Mouse (Mus musculus) neural tube, embryonic 15.5 days (tissue): Measurements from ENCODE around the gene Amdhd2. TPM values are rescaled to one million over a fixed set of nuclear protein-coding genes. Genes with fewer than 3 reads are reported as not detected.

Experiments
- ATAC-seq: fragments of 200-750 bp; cut with Nextera tagmentation; 2 replicates; pipeline ENCODE4 v1.8.0; 2017; ENCODE audit warnings: mild to moderate bottlenecking, moderate TSS enrichment, moderate library complexity; ENCODE audit not compliant: low FRiP score
- H3K27ac ChIP-seq: fragments of 300-500 bp; sonication (generic); replicated peaks from 2 replicates; pipeline ENCODE4 v1.5.1; 2015; ENCODE audit warnings: mild to moderate bottlenecking, inconsistent platforms
- H3K27me3 ChIP-seq: fragments of 300-500 bp; sonication (generic); replicated peaks from 2 replicates; pipeline ENCODE4 v1.6.1; 2015; ENCODE audit warnings: inconsistent platforms
- H3K36me3 ChIP-seq: fragments of 300-500 bp; sonication (generic); 2 replicates; pipeline ENCODE4 v1.6.1; 2015; ENCODE audit warnings: inconsistent platforms
- H3K4me1 ChIP-seq: fragments of 300-500 bp; sonication (generic); 2 replicates; pipeline ENCODE4 v1.6.1; 2015; ENCODE audit warnings: inconsistent platforms
- H3K4me2 ChIP-seq: fragments of 300-500 bp; sonication (generic); 2 replicates; pipeline ENCODE4 v1.6.1; 2015; ENCODE audit warnings: inconsistent platforms, mild to moderate bottlenecking, moderate library complexity
- H3K4me3 ChIP-seq: fragments of 300-500 bp; sonication (generic); replicated peaks from 2 replicates; pipeline ENCODE4 v1.5.1; 2015; ENCODE audit warnings: mild to moderate bottlenecking, inconsistent platforms
- H3K9ac ChIP-seq: fragments of 300-500 bp; sonication (generic); replicated peaks from 2 replicates; pipeline ENCODE4 v1.6.1; 2015; ENCODE audit warnings: mild to moderate bottlenecking, inconsistent platforms
- H3K9me3 ChIP-seq: fragments of 300-500 bp; sonication (generic); replicated peaks from 2 replicates; pipeline ENCODE4 v1.6.1; 2016; ENCODE audit warnings: inconsistent platforms
- WGBS: fragments of 180-500 bp; shearing (Covaris S2); methylation state at CpG from one replicate; pipeline ENCODE4 v1.1.7; 2015; ENCODE audit warnings: mixed read lengths; 5-methylcytosine and 5-hydroxymethylcytosine counted together
- polyA plus RNA-seq: library from polyadenylated mRNA; unstranded; fragments of >200 nt; fragmentation: Nextera tagmentation; extraction: Ambion mirVana; gene quantifications from 2 replicates; pipeline ENCODE4 v1.2.1, GENCODE M21; 2015

Amdhd2 gene
- polyA plus RNA-seq, 1 experiment from 2014 or later: 35.7 TPM

DNA sequence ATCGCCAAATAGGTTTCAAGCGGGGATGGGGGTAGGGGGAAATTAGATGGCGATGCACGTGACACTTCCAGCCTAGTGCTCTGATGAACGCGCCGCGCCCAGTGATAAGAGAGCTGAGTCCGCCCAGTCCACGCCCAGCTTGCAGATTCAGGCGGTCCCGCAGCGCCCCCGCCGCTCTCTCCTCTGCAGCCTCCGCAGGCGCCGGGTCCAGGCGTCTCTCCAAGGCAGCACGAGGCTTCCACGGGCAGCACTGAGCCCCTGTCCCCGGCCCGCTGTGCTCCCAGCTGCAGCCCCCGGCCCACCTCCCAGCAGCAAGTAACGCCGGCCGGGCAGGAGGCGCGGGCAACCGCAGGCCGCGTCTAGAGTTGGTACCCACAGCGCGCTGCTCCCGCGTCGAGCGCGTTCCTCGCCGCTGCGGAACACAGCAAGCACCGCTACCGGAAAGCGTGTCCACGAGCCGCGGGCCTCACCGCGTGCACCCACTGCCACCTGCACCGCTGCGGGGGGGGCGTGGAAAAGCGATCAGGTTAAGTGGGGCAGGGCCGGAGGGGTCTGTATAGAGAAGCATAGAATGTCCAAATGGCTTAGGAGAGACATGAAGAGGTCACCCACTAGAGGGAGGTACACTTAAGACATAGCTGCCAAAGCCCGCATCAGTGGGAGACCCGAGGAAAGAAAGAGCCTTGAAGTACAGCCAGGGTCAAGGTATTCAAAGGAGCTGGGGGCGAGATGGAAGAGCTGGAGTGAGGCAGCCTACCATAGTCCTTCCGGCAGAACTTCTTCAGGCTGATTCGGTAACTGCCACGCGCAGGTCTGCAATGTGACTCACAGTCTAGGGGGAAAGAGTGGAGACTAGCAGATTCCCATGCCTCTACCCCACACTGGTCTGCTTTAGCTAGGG is 43.1 kb upstream of the Amdhd2 start:
- Histone ChIP-seq H3K9ac (peak overlapping the region; percentile 80), H3K27me3 (peaks cover 7% of the 10 kb centered on the region; the same call in 1 of the 2 replicates), H3K4me1 (peaks cover 95% of the 10 kb centered on the region), H3K27ac (peak overlapping the region; percentile 85), H3K4me2 (peak overlapping the region; percentile 95), H3K36me3 (no peaks in the 10 kb centered on the region), H3K4me3 (peak overlapping the region; percentile 81), H3K9me3 (no peaks in the 10 kb centered on the region)
- WGBS: 4% methylated on average over 62 of the region's 62 CpGs
- ATAC-seq: peak; percentile 29

DNA sequence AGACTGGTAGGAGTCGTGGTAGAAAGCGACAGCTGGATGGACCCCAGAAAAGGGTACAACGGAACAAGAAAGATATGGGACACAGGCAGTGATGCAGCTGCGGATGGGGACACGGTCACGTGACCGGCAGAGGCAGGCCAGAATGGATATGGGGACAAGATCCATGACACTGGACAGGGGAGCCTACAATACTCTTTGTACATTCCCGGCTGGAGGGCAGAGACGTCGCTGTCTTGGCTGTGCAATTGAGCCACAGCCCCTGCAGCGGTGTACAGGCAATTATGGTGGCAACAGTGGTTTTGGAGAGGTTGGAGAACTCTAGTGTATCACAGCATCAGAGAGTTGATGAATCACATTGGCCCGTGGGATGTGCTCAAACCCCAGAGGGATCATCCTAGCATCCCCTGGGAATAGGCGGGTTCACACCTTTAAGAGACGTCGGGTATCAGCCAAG is 42.4 kb upstream of the Amdhd2 start:
- Histone ChIP-seq H3K27me3 (peaks cover 7% of the 10 kb centered on the region; the same call in 1 of the 2 replicates), H3K4me2 (peak overlapping the region; percentile 95), H3K9ac (peak overlapping the region; percentile 80), H3K9me3 (no peaks in the 10 kb centered on the region), H3K36me3 (no peaks in the 10 kb centered on the region), H3K4me3 (peak overlapping the region; percentile 81), H3K27ac (peak overlapping the region; percentile 85), H3K4me1 (peaks cover 94% of the 10 kb centered on the region)
- peak; percentile 11; the same call in 1 of the 2 replicates for ATAC-seq
- WGBS: 4% methylated on average over 15 of the region's 15 CpGs

- Histone ChIP-seq H3K4me2 (peak within 1 kb of the TSS; percentile 95), H3K9me3 (no peaks in the 10 kb centered on the region), H3K27me3 (peaks cover 2% of the 10 kb centered on the region; the same call in 1 of the 2 replicates), H3K27ac (peak within 1 kb of the TSS; percentile 85), H3K36me3 (no peaks in the 10 kb centered on the region), H3K4me1 (peaks cover 93% of the 10 kb centered on the region), H3K4me3 (peak within 1 kb of the TSS; percentile 81), H3K9ac (peak within 1 kb of the TSS; percentile 80)
- ATAC-seq: peak; percentile 82
- under 1% methylated on average over 55 of the region's 65 CpGs for WGBS
Measured at GRCm38 (mm10) chr17:24205284-24205888, 41.8 kb upstream of the Amdhd2 start, which contains the start of gene Tbc1d24. Gene Tbc1d24, minus strand, starts transcription at chr17:24205562.

DNA sequence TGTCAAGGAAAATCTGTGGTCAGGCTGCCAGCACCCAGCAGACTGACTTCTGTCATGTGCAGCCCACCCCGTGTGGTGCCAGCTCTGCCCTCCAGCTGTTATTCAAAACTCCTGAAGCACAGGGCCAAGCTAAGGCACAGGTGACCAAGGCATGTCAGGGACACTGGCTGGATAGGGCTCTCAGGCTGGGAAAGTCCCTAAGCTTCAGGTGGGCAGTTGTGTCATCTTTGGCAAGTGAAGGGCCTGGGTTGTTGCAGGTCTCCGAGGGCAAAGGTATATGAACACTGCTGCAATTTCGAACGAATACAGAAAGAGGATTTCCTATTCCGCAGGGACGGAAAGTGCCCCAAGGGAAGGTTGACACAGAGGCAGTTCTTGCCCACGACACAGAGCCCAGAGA is 41.3 kb upstream of the Amdhd2 start:
- Histone ChIP-seq H3K4me1 (peaks cover 92% of the 10 kb centered on the region), H3K4me3 (peak overlapping the region; percentile 81), H3K9ac (peak overlapping the region; percentile 80), H3K27me3 (no peaks in the 10 kb centered on the region), H3K27ac (peak overlapping the region; percentile 85), H3K9me3 (no peaks in the 10 kb centered on the region), H3K36me3 (no peaks in the 10 kb centered on the region), H3K4me2 (peak overlapping the region; percentile 95)
- 14% methylated on average over 7 of the region's 7 CpGs for WGBS
- no peak; the same call in 1 of the 2 replicates for ATAC-seq

DNA sequence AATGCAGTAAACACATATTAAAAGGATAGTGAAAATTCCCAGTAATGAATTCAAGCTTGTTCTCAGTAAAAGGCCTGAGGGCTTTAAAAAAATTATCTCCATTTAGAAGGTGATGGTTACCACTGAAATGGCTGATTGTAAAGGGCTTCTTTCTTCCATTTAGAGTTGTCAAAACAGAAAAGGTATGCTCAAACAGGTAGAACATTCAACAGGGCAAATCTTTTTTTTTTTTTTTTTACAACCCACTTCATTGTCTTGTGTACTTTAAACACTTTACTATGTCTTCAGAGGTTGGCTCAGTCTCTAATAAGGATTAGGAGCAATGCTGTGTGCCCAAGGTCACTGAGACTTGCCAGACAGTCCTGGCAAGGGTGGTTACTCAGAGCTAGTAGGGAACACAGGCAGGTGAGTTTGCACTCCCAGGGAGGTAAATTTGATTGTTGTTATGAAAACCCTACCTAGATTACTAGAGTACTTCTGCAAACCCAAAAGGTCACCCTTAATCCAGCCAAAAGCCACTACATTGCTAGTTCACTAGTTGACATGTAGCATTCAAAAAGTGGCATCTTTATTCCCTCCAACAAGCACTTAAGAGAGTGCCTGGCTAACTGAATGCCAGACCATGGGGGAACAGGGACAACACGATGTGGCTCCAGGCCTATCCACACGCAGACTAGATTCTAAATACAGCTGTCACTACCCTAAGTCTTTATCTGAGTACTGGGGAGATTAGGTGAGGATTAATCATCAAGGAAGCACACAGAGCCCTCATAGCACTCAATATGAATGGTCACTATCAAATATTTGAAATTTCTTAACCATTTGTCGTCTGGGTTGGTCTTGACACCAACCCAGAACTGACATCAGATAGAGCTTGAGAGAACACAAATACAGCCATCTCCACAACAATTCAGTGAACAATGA is 40.3 kb upstream of the Amdhd2 start:
- Histone ChIP-seq H3K4me3 (peak overlapping the region; percentile 81), H3K9me3 (no peaks in the 10 kb centered on the region), H3K4me1 (peaks cover 86% of the 10 kb centered on the region), H3K9ac (peak overlapping the region; percentile 80; the same call in 1 of the 2 replicates), H3K27me3 (no peaks in the 10 kb centered on the region), H3K36me3 (no peaks in the 10 kb centered on the region), H3K4me2 (peak overlapping the region; percentile 95), H3K27ac (no peak overlapping the region)
- WGBS: 79% methylated on average over 3 of the region's 3 CpGs
- no peak for ATAC-seq

- H3K4me1 ChIP-seq: peaks cover 78% of the 10 kb centered on the region
- WGBS: 45% methylated on average over 4 of the region's 4 CpGs
- peak overlapping the region; percentile 8; the same call in 1 of the 2 replicates for H3K9ac ChIP-seq
Measured at GRCm38 (mm10) chr17:24203068-24203467, 39.5 kb upstream of the Amdhd2 start.

GRCm38 (mm10) chr17:24201092-24201491 is 37.5 kb upstream of the Amdhd2 start:
- no peaks in the 10 kb centered on the region for H3K9me3 ChIP-seq
- no peak overlapping the region for H3K27ac ChIP-seq
- H3K4me2 ChIP-seq: no peak overlapping the region
- H3K4me3 ChIP-seq: no peak overlapping the region
- WGBS: 88% methylated on average over 4 of the region's 4 CpGs
- peaks cover 58% of the 10 kb centered on the region for H3K4me1 ChIP-seq
- H3K9ac ChIP-seq: no peak overlapping the region
- H3K27me3 ChIP-seq: no peaks in the 10 kb centered on the region
- no peak for ATAC-seq
- H3K36me3 ChIP-seq: no peaks in the 10 kb centered on the region

More at GRCm38 (mm10) chr17:24203068-24203467, 39.5 kb upstream of the Amdhd2 start:
- peak overlapping the region; percentile 95 for H3K4me2 ChIP-seq
- no peak overlapping the region for H3K27ac ChIP-seq
- H3K4me3 ChIP-seq: no peak overlapping the region
- no peaks in the 10 kb centered on the region for H3K36me3 ChIP-seq
- no peaks in the 10 kb centered on the region for H3K9me3 ChIP-seq
- ATAC-seq: no peak
- no peaks in the 10 kb centered on the region for H3K27me3 ChIP-seq

GRCm38 (mm10) chr17:24199741-24200140 is 36.2 kb upstream of the Amdhd2 start:
- no peaks in the 10 kb centered on the region for H3K27me3 ChIP-seq
- no peak for ATAC-seq
- no peaks in the 10 kb centered on the region for H3K36me3 ChIP-seq
- no peak overlapping the region for H3K4me2 ChIP-seq
- 63% methylated on average over 4 of the region's 4 CpGs for WGBS
- peaks cover 49% of the 10 kb centered on the region for H3K4me1 ChIP-seq
- H3K4me3 ChIP-seq: no peak overlapping the region
- no peaks in the 10 kb centered on the region for H3K9me3 ChIP-seq
- H3K9ac ChIP-seq: no peak overlapping the region
- no peak overlapping the region for H3K27ac ChIP-seq

GRCm38 (mm10) chr17:24199252-24199651 is 35.7 kb upstream of the Amdhd2 start:
- ATAC-seq: no peak
- no peak overlapping the region for H3K4me3 ChIP-seq
- H3K27me3 ChIP-seq: no peaks in the 10 kb centered on the region
- H3K36me3 ChIP-seq: no peaks in the 10 kb centered on the region; the same call in 1 of the 2 replicates
- no peak overlapping the region for H3K9ac ChIP-seq
- no peaks in the 10 kb centered on the region for H3K9me3 ChIP-seq
- peaks cover 44% of the 10 kb centered on the region for H3K4me1 ChIP-seq
- H3K4me2 ChIP-seq: no peak overlapping the region
- WGBS: 88% methylated on average over 4 of the region's 4 CpGs
- no peak overlapping the region for H3K27ac ChIP-seq

DNA sequence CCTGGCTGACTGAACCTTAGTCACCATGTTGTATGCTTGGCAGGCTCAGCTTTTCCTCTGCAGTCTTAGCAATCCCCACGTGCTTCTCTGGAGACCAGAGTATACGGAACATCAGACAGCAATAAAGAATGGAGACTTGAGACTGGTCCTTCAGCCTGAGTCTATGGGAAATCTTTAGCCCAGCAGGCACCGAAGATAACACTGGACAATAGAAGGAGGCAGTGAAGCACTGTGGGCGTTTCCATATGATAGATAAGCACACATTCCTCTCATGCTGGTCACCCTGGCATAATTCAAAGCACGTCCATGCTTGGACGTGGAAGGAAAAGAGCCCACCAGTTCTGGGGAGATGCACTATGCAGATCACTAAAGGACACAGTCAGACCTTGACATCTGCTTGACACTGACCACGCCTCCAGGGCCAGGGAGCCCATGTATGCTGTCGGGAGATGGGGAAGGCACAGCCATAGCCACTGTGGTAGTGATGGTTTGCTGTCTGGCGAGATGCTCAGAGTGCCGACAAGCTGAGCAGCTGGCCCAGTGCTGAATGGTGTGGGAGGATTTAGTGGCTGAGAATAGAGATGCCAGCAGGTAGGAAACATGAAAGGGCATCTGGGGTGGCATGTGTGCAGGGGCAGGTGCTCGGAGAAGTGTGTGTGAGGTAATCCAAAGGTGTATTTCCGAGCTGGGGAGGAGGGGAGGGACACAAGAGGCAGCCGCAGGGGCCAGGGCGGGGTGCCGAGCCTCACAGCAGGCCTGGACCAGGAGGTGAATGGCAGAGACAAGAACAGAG is 33.7 kb upstream of the Amdhd2 start:
- Histone ChIP-seq H3K36me3 (no peaks in the 10 kb centered on the region; the same call in 1 of the 2 replicates), H3K4me3 (no peak overlapping the region), H3K27ac (no peak overlapping the region), H3K4me2 (no peak overlapping the region), H3K27me3 (no peaks in the 10 kb centered on the region), H3K4me1 (peaks cover 24% of the 10 kb centered on the region), H3K9me3 (no peaks in the 10 kb centered on the region), H3K9ac (no peak overlapping the region)
- WGBS: 67% methylated on average over 15 of the region's 15 CpGs
- ATAC-seq: no peak
